Mouse (Mus musculus): ENCODE results near the gene Flad1.

Gene Flad1

DNA sequence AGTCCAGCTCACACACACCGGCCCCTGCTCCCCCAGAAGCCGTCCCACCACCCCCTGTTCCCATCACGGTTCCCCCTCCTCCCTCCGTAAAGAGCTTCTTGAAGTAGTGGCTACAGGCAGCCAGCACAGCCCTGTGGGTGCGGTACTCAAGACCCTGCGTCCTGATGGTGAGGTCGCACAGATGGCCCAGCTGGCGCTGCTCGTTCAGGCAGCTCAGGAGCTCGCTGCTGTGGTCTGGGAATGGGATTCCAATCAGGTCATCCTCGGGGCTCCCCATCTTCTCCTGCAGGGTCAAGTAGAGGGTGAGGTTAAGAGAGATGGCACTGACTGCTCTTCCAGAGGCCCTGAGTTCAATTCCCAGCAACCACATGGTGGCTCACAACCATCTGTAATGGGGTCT is 30.4 kb downstream of the Flad1 start:
- DNase-seq = no peak

DNA sequence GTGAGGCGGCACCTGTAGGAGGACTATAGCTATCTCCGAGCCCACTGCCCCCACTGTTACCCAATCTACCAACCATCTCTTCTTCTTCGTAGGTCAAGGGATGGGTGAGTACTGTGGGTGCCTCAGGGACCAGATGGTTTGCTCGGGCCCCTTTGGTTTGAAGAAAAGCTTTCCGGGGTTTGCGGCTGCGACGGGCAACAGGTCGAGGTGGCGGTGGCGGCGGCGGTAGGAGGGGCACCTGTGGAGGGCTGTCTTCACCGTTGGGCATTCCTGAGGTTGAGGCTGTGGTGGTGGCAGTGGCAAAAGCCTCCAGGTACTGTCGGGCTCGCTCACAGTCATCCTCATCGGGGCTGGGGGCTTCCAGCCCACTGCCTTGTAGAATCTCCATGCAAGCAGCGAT is 31.0 kb downstream of the Flad1 start:
- DNase-seq = no peak

DNA sequence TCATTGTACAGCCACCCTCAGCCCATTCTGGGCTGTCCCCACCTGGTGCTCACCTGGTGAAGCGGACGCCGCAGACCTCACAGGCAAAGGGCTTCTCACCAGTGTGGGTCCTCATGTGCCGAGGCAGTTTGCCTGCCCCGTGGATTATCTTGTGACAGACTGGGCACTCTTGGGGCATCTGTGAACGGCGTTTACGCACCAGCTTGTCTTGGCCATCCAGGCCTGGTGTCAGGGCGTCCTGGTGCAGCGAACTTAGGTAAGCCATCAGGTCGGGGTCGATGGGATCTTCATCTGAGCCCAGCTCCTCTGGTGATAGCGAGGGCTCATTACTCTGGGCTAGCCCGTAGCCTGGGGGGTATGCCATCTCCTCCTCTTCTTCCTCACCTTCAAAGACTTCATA is 31.4 kb downstream of the Flad1 start:
- no peak for DNase-seq

- peak; percentile 16 for DNase-seq
These were observed 32.1 kb downstream of the Flad1 start for GRCm38 (mm10) chr3:89379388-89380131.

- peak; percentile 82 for DNase-seq
These were observed 33.1 kb downstream of the Flad1 start for GRCm38 (mm10) chr3:89378394-89379067.

DNA sequence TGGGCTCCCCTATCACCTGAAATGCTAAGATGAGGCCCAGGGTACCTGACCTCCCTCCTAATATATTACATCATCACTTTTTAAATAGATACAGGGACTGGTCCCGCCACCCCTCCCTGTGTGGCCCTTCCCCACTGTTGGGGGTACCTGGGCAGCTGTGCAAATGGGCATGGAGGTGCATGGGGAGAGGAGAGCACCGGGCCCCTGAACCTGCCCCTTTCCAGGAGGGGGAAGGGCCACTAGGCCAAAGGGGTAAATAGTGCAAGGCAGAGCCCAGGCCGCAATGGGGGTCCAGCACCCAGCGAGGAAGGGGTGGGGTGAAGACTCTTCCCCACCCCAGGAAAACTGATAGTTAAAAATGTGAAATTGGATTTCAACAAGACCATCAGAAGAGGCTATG is 33.8 kb downstream of the Flad1 start:
- DNase-seq = no peak

DNA sequence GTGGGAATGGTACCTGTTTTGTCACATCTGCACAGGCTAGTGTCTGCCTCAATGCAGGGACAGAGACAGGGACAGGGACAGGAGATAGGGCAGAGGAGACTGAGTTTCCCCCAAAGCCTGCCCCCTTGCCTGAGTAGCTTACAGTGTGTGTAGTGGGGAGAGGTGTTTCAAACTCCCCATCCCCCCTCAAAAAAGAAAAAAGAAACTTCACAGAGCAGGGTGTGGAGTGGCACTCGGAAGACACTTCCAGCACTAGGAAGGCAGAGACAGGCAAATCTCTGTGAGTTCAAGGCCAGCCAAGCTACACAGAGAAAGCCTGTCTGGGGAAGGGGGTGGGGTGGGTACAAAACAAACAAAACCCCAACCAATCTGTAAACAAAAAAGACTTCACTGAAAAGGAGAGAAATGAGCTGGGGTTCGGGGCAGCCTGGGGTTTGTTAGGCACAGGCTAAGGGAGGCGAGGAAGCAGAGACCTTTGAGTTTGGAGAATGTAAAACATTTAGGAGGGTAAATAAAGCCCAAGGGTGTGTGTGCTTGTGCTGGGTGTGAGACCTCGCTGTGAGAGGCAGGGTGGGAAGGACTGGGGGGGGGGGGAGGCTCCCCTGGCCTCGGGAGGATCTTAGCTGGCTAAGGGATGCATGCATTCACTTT is 38.0 kb downstream of the Flad1 start:
- DNase-seq = no peak

- DNase-seq = no peak
These were observed 44.3 kb downstream of the Flad1 start for GRCm38 (mm10) chr3:89367338-89367737.

DNA sequence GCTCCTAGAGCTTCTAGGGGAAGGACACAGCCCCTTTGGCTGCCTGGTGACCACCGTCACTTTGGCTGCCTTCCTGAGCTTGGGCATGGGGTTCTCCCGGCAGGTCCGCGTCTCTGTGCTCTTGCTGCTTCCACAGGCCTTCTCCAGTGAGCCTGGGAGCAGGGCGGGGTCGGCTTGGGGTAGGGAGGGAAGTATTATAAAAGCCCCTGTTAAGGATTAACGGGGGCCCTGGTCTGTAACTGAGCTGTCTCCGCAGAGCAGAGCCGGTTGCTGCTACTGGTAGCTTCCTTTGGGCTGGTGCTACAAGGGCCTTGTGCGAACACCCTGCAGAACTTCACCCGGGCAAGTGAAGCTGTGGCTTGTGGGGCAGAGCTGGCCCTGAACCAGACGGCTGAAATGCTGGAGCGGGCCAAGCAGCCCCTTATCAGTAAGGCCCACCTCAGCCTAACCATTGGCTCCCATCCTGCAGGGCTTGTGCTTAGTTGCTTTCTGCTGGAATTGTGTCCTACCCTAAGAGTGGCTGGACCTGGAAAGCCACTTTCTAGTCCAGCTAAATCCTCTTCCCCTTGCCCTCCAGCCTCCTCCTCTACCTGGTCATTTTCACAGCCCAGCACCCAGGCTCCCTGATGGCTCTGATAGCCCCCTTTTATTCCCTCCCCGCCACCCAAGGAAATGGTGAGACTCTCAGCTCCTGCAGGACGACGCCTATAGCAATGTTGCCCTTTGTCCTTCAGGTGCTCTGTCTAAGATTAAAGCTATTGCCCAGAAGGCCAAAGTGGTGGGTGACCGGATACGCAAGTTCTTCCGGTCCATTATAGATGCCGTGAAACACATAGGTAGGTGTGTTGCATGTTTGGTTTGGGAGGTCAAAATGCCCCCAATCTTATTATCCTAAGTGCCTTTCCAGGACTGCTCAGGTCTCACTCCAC is 45.9 kb downstream of the Flad1 start:
- no peak for DNase-seq

DNA sequence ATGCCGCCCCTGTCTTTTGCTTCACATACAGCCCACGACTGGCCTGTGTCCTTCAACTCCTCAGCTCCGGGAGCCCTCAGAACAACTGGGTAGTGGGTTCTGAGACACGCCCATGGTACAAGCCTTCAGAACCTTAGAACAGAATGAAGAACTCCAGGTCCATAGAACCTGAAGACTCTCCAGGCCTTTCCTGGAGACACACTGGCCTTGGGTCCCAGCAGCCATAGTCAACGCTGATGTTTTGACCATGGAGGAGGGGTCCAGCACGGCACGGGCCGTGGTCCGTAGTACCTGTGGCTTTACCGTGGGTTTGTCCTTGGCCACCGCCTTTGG is 46.6 kb downstream of the Flad1 start, which contains the start of gene Dcst1:
Gene Dcst1, minus strand, starts transcription at position 101 of the 333 bp plus-strand sequence.
- no peak for DNase-seq

DNA sequence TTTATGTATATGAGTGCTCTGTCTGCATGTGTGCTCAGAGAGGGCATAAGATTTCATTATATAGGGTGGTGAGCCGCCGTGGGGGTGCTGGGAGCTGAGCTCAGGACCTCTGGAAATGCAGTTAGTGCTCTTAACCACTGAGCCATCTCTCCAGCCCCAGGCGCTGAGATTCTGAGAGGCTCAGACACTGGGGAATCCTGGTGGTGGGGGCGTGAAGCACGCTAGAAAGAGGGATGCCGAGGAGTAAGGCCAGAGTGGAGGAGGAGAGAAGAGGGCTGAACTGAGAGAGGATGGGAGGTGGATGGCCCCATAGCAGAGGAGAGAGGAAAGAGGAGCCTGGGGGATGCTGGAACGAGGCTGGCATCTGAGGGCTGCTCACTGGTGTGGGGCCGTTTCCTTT is 47.0 kb downstream of the Flad1 start:
- no peak for DNase-seq

GRCm38 (mm10) chr3:89361675-89362074 is 50.0 kb downstream of the Flad1 start, which contains the start of gene Dcst2:
Gene Dcst2 (plus strand): TSS chr3:89361975.
- DNase-seq = no peak

DNA sequence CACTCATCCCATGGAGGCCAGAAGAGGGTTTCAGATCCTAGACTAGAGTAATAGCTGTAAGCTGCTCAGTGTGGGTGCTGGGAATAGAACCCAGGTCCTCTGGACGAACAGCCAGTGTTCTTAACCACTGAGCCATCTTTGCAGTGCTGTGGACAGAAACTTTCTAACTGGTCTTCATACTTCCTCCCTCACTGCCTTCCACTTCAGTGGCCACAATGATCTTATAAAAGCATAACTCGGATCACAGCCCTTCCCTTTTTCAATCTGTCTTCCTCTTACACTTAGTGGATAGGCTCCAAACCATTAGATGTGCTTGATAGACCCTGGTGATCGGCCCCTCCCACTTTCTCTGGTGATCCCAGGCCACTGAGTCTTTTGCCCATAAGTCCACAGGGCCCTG is 51.4 kb downstream of the Flad1 start:
- DNase-seq = no peak

DNA sequence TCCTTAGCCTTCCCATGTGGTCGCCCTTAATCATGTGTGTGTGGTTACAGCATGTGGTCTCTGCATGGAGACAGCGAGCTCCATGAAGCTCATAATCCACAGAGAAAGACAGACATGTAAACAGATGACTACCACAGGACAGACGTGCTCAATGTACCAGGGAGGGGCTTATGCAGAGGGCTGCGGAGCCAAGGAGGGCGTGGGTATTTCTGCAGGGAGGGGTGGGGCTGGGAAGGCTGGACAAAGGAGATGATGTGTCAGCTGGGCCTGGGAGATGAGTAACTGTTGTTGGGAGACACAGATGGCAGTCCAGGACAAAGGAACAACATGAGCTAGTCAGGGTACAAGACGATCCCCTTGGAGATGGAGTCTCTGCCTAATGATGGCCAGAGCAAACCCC is 52.0 kb downstream of the Flad1 start:
- DNase-seq = no peak

GRCm38 (mm10) chr3:89356029-89356428 is 55.6 kb downstream of the Flad1 start:
- DNase-seq = no peak

DNA sequence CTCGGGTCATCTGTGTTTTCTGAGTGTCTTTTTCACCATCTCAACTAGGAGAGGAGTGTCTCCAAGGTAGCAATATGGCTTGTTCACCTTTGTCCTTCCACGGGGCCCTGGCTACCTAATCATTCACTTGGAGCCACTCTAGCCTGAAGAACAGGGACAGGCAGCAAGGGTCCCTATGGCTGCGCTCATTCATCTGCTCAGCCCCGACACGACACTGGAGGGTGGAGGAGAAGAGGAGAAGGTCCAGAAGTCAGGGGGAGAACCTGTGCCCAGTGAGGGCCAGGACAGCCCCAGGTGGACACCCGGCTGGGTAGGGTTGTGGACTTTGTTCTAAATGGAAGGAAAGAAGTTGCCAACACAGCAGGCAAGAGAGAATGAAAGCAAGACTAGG is 56.2 kb downstream of the Flad1 start:
- DNase-seq = peak; percentile 46

DNA sequence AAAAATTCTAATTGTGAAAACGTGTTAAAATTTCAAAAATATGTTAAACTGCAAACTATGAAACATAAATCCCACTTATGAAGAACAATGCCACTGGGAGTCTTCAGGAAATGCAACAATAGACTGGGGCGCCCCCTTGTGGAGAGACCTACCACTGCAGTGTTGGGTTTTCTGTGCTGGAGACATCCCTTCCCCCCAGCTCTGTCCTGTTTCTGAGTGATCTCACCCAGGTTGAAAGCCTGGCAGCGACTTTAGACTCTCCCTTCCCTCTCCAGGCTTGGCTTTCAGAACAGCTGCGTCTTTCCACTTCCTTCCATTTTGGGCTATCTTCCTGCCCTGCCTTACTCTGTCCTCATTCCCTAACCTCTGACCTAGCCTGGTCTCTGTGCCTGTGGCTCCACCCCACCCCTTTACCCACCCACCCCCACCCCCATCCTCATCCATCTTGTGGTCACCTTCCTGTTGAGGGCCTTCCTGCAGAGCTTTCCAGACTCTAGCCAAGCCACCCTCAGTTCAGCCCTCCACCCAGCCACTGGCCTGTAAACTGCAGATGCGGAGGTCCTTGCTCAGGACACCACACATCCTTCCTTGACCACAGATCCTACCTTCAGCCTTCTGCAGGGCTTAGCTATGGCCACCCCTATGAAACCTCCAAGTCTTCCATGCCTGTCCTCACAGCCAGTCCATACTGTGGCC is 56.7 kb downstream of the Flad1 start:
- DNase-seq = peak; percentile 91

DNA sequence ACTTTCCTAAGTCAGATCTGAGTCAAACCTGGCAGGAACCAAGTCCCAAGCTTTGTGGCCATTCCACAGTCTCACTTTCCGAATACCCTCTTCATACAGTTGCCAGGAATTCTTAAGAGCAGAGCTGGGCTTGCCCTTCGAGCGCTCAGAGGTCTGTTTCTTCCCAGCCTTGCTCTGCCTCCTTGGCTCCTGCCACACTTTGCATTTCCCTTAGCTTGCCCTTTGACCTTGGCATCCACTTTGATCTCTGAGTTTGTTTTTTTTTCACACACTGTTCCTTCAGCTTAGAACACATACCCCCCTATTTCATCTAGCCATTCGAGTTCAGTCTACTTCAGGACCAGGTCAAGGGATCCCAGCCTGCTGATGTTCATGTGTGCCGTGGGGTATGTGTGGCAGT is 60.4 kb downstream of the Flad1 start:
- peak; percentile 55 for DNase-seq
